Mouse (Mus musculus): ENCODE data around the gene Sept10. TPM values are rescaled to one million over a fixed set of nuclear protein-coding genes. Genes with fewer than 3 reads are reported as not detected.
"Not testable (repeated sequence)": the region's sequence is repeated elsewhere in the genome, so short reads cannot be mapped to it uniquely, and the experiment has no call there.

Sept10 gene
- total and polyA plus RNA-seq, 2 experiments from 2014 or later: 7.3 to 8.4 TPM

DNA sequence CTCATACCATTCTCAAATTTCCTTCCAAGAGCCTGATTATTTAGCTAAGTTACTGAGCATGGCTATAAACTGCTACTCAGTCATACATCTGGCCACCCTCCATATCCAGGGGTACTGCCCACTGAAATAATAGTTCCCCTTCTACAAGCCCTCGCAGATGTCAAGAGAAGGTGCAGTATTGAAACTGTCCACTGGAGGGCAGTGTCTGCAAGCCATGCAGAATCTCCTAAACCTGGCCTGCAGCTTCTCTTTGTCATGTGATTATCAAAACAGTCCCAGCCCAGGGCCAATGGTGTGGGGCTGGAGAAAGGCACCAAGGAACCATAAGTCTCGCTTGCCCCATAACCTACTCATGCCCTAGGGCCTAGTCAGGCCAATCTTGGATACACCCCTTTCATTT, 112.6 kb downstream of the Sept10 start:
- ATAC-seq (ENCODE audit: low FRiP score) (no peak), DNase-seq (ENCODE audit: low spot score) (peak; percentile 75)
- no peaks in the 10 kb centered on the region for H3K27me3 ChIP-seq (ENCODE audit: insufficient read depth, low read length)
- no peak overlapping the region for H3K4me2 ChIP-seq (ENCODE audit: low read depth, low read length, poor library complexity, severe bottlenecking)
- H3K9me3 ChIP-seq (ENCODE audit: low read length): no peaks in the 10 kb centered on the region
- H3K27ac ChIP-seq (ENCODE audit: low read depth, low read length): no peak overlapping the region
- H3K4me3 ChIP-seq (ENCODE audit: low read depth, low read length): no peak overlapping the region
- H3K4me1 ChIP-seq (ENCODE audit: insufficient read depth, low read length): no peaks in the 10 kb centered on the region
- H3K36me3 ChIP-seq (ENCODE audit: insufficient read depth, low read length): peaks cover 6% of the 10 kb centered on the region
- no peak overlapping the region for H3K9ac ChIP-seq (replicated peaks; ENCODE audit: low read length, poor library complexity, severe bottlenecking)
- WGBS: 53% methylated on average over 2 of the region's 2 CpGs
- peak; percentile 87 for TF ChIP-seq CTCF (IDR thresholded peaks at IDR 0.05)

DNA sequence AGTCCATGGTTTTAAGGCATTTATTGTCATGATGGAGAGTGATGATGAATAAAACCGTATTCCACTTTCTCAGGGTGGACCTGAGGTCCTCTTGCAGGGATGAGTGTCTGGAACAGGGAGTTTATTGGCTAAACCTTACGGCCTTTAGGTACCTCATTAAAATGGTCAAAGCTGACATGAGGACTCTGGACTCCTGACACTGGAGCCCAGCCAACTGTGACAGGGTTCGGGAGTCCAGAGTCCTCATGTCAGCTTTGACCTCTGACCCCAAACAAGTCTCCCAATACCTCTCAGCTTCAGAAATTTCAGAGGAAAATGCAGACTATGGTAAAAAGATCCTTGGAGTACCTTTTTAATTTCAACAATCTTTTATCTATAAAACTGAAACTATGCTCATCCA, 115.0 kb downstream of the Sept10 start:
- H3K9ac ChIP-seq (replicated peaks; ENCODE audit: low read length, poor library complexity, severe bottlenecking): no peak overlapping the region

DNA sequence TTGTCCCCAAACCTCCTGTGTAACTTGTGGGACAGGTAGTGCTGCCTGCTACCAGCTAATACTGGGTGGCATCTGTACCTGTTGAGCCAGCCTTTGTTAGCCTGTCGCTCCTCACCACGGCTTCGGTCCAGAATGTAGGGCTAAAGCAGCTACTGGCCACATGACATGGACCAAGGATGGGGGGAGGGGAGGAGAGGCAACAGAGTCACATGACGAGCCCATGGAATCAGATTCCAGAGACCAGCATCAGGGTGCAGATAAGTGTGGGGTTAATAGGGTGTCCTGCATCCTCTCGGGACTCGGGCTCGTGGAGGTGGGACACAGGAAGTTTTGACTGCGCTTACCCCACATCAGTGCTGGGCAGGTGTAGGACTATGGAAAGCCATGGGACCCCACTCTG, 115.8 kb downstream of the Sept10 start:
- no peak for DNase-seq (ENCODE audit: low spot score)

More for the DNA sequence above, 115.0 kb downstream of the Sept10 start:
- no peaks in the 10 kb centered on the region for H3K4me1 ChIP-seq (ENCODE audit: insufficient read depth, low read length)
- ATAC-seq (ENCODE audit: low FRiP score) (no peak), DNase-seq (ENCODE audit: low spot score) (no peak)
- 66% methylated on average over 3 of the region's 3 CpGs for WGBS
- no peak for TF ChIP-seq CTCF (IDR thresholded peaks at IDR 0.05)
- no peaks in the 10 kb centered on the region for H3K9me3 ChIP-seq (ENCODE audit: low read length)
- peaks cover 6% of the 10 kb centered on the region for H3K36me3 ChIP-seq (ENCODE audit: insufficient read depth, low read length)
- no peak overlapping the region for H3K27ac ChIP-seq (ENCODE audit: low read depth, low read length)
- H3K27me3 ChIP-seq (ENCODE audit: insufficient read depth, low read length): no peaks in the 10 kb centered on the region
- H3K4me3 ChIP-seq (ENCODE audit: low read depth, low read length): no peak overlapping the region
- no peak overlapping the region for H3K4me2 ChIP-seq (ENCODE audit: low read depth, low read length, poor library complexity, severe bottlenecking)

DNA sequence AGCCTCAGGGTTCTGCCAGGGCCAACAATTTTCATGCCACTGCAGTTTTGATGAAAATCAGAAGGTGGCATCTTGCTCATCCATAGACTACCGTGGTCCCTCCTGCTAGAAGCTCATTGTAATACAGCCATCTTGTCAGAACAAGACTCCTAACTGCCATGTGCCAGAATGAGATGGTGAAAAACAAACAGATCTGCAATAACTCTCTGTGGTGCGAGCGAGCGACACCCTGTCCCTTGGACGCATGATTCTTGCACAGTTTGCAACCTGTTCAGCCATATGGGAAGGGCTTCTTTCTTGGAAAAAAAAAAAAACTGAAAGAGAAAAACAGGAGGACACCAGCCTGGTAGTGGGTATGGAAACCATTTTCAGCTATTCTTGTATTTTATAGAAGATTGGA, 117.0 kb downstream of the Sept10 start:
- Histone ChIP-seq H3K4me1 (ENCODE audit: insufficient read depth, low read length) (no peaks in the 10 kb centered on the region), H3K9ac (replicated peaks; ENCODE audit: low read length, poor library complexity, severe bottlenecking) (no peak overlapping the region), H3K36me3 (ENCODE audit: insufficient read depth, low read length) (no peaks in the 10 kb centered on the region; the same call in 1 of the 2 replicates), H3K27me3 (ENCODE audit: insufficient read depth, low read length) (no peaks in the 10 kb centered on the region), H3K4me3 (ENCODE audit: low read depth, low read length) (no peak overlapping the region), H3K9me3 (ENCODE audit: low read length) (no peaks in the 10 kb centered on the region), H3K27ac (ENCODE audit: low read depth, low read length) (no peak overlapping the region), H3K4me2 (ENCODE audit: low read depth, low read length, poor library complexity, severe bottlenecking) (no peak overlapping the region)
- TF ChIP-seq CTCF (IDR thresholded peaks at IDR 0.05): no peak
- DNase-seq (ENCODE audit: low spot score) (no peak), ATAC-seq (ENCODE audit: low FRiP score) (no peak)
- WGBS: 90% methylated on average over 5 of the region's 5 CpGs

More for the DNA sequence above, 115.8 kb downstream of the Sept10 start:
- H3K4me3 ChIP-seq (ENCODE audit: low read depth, low read length): no peak overlapping the region
- WGBS: 91% methylated on average over 8 of the region's 8 CpGs
- H3K4me1 ChIP-seq (ENCODE audit: insufficient read depth, low read length): no peaks in the 10 kb centered on the region
- no peaks in the 10 kb centered on the region for H3K27me3 ChIP-seq (ENCODE audit: insufficient read depth, low read length)
- no peak for ATAC-seq (ENCODE audit: low FRiP score)
- H3K9ac ChIP-seq (replicated peaks; ENCODE audit: low read length, poor library complexity, severe bottlenecking): no peak overlapping the region
- H3K4me2 ChIP-seq (ENCODE audit: low read depth, low read length, poor library complexity, severe bottlenecking): no peak overlapping the region
- TF ChIP-seq CTCF (IDR thresholded peaks at IDR 0.05): no peak
- H3K27ac ChIP-seq (ENCODE audit: low read depth, low read length): no peak overlapping the region
- no peaks in the 10 kb centered on the region for H3K9me3 ChIP-seq (ENCODE audit: low read length)
- H3K36me3 ChIP-seq (ENCODE audit: insufficient read depth, low read length): peaks cover 6% of the 10 kb centered on the region

DNA sequence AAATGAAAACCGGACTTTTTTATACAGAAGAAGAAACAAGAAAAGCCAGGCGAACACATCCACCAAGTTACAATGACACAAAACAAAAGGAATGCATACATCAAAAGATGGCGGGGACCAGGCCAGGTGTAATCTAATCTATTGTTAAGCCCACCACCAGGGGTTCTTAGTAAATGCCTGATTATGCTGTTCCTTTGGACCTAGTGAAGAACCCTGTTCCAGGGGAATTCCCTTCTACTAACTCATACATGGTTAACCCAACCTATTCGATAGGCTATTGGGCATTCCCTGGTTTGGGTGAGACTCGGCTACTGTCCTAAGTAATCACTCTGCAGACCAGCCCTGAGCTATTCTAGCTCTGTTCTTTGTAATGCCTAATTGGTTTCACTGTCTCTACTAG, 118.6 kb downstream of the Sept10 start:
- H3K27ac ChIP-seq (ENCODE audit: low read depth, low read length); H3K36me3 ChIP-seq (ENCODE audit: insufficient read depth, low read length); H3K4me2 ChIP-seq (ENCODE audit: low read depth, low read length, poor library complexity, severe bottlenecking); H3K27me3 ChIP-seq (ENCODE audit: insufficient read depth, low read length); H3K4me3 ChIP-seq (ENCODE audit: low read depth, low read length); H3K9me3 ChIP-seq (ENCODE audit: low read length); H3K9ac ChIP-seq (replicated peaks; ENCODE audit: low read length, poor library complexity, severe bottlenecking); ATAC-seq (ENCODE audit: low FRiP score); H3K4me1 ChIP-seq (ENCODE audit: insufficient read depth, low read length); DNase-seq (ENCODE audit: low spot score): not testable (repeated sequence)
- WGBS: 87% methylated on average over 5 of the region's 5 CpGs

DNA sequence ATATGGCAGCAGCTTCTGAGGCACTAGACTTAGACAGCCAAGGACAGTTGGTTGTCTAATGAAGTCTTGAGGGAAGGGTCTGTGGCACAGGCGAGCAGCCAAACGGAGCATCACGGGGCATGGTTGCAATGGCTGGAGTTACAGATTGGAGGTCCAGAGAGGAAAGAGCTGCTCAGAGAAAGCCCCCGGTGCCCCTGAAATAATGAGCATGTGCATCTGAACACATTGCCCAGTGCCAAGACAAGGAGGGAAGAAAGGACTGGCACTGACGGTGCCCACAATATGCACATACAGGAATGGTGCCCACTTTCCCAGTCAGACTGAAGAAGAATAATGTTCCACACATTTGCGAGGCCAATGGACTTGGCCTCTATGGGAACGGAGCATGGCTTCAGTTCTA, 129.7 kb downstream of the Sept10 start:
- peaks cover 19% of the 10 kb centered on the region for H3K4me1 ChIP-seq (ENCODE audit: insufficient read depth, low read length)
- DNase-seq (ENCODE audit: low spot score): peak; percentile 59
- H3K9ac ChIP-seq (replicated peaks; ENCODE audit: low read length, poor library complexity, severe bottlenecking): no peak overlapping the region
- no peaks in the 10 kb centered on the region for H3K9me3 ChIP-seq (ENCODE audit: low read length)
- WGBS: 70% methylated on average over 7 of the region's 7 CpGs
- ATAC-seq (ENCODE audit: low FRiP score): no peak
- H3K4me2 ChIP-seq (ENCODE audit: low read depth, low read length, poor library complexity, severe bottlenecking): no peak overlapping the region
- no peaks in the 10 kb centered on the region for H3K27me3 ChIP-seq (ENCODE audit: insufficient read depth, low read length)
- H3K27ac ChIP-seq (ENCODE audit: low read depth, low read length): no peak overlapping the region
- TF ChIP-seq CTCF (IDR thresholded peaks at IDR 0.05): no peak
- H3K4me3 ChIP-seq (ENCODE audit: low read depth, low read length): no peak overlapping the region
- peaks cover 5% of the 10 kb centered on the region; the same call in 1 of the 2 replicates for H3K36me3 ChIP-seq (ENCODE audit: insufficient read depth, low read length)

Other genes with a start within 250 kb of the Sept10 start
- 32.3 and 34.4 TPM in 2 replicates for gene Sowahc, start 106 bp upstream of the Sept10 start, total RNA-seq (2014; rRNA removed)
- gene Sowahc, start 106 bp upstream of the Sept10 start, polyA plus RNA-seq (2015; fragmentation: Nextera tagmentation; extraction: Ambion mirVana): 13.5 and 14.1 TPM in 2 replicates
- 21.3 and 25.9 TPM in 2 replicates for gene P4ha1, start 101.4 kb upstream of the Sept10 start, total RNA-seq (2014; rRNA removed)
- gene P4ha1, start 101.4 kb upstream of the Sept10 start, polyA plus RNA-seq (2015; fragmentation: Nextera tagmentation; extraction: Ambion mirVana): 12.8 and 14.2 TPM in 2 replicates
- 4.3 and 6.9 TPM in 2 replicates for gene Gm10273, start 173.8 kb upstream of the Sept10 start, total RNA-seq (2014; rRNA removed)
- gene Gm10273, start 173.8 kb upstream of the Sept10 start, polyA plus RNA-seq (2015; fragmentation: Nextera tagmentation; extraction: Ambion mirVana): 5.9 and 7.7 TPM in 2 replicates
- gene Pla2g12b, start 181.8 kb upstream of the Sept10 start, total RNA-seq (2014; rRNA removed): not detected in 2 replicates
- gene Pla2g12b, start 181.8 kb upstream of the Sept10 start, polyA plus RNA-seq (2015; fragmentation: Nextera tagmentation; extraction: Ambion mirVana): not detected in 2 replicates
- gene Oit3, start 219.9 kb upstream of the Sept10 start, total RNA-seq (2014; rRNA removed): 0.11 TPM in 1 of 2 replicates, not detected in the other
- gene Oit3, start 219.9 kb upstream of the Sept10 start, polyA plus RNA-seq (2015; fragmentation: Nextera tagmentation; extraction: Ambion mirVana): 0.05 TPM in 1 of 2 replicates, not detected in the other

All from midbrain, postnatal 0 days (tissue).